Mouse (Mus musculus): ENCODE results near the gene Styx. TPM values are rescaled to one million over a fixed set of nuclear protein-coding genes. Genes with fewer than 3 reads are reported as not detected.

Gene Styx
- polyA plus RNA-seq, 1 experiment from 2014 or later: 50.6 TPM

- no peak overlapping the region for H3K27ac ChIP-seq (replicated peaks)
- H3K4me2 ChIP-seq (replicated peaks; ENCODE audit: low read depth): no peak overlapping the region
- ATAC-seq (ENCODE audit: low FRiP score, low TSS enrichment) (peak; percentile 53; the same call in 1 of the 2 replicates), DNase-seq (ENCODE audit: low spot score) (no peak)
- 45% methylated on average over 12 of the region's 12 CpGs for WGBS
- no peak overlapping the region for H3K9ac ChIP-seq (ENCODE audit: low read length)
- no peaks in the 10 kb centered on the region for H3K9me3 ChIP-seq (ENCODE audit: control insufficient read depth, low read length)
- H3K36me3 ChIP-seq (ENCODE audit: control insufficient read depth, insufficient read depth, low read length): no peaks in the 10 kb centered on the region
- no peak overlapping the region for H3K4me3 ChIP-seq (ENCODE audit: low read depth, low read length)
- no peak for TF ChIP-seq EP300 (optimal IDR thresholded peaks at IDR 0.05)
- no peak for TF ChIP-seq CTCF (IDR thresholded peaks at IDR 0.05; ENCODE audit: low read depth)
- no peaks in the 10 kb centered on the region; the same call in 1 of the 2 replicates for H3K4me1 ChIP-seq (replicated peaks; ENCODE audit: control insufficient read depth, insufficient read depth)
- H3K27me3 ChIP-seq (ENCODE audit: control insufficient read depth, insufficient read depth, low read length): no peaks in the 10 kb centered on the region
Observed at GRCm38 (mm10) chr14:45445445-45445844, 94.6 kb downstream of the Styx start.

DNA sequence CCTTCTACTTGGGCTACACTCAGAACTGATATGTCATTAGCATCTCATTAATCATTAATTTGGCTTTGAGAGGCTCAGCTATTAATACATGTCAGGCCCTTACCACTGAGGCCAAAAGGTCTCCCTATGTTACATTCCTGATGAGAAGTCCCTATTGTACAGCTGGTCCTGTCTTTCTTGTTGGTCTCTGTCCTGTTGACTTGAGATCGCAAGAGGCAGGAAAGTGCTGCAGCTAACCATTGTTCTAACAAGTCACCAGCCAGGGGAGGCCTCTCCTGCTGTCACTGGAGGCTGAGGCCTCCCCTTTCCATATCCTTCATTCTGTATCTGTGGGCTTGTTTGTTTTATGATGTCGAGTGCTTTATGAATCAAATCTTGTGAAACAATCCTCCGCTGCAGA, 95.9 kb downstream of the Styx start:
- no peaks in the 10 kb centered on the region for H3K36me3 ChIP-seq (ENCODE audit: control insufficient read depth, insufficient read depth, low read length)
- H3K27ac ChIP-seq (replicated peaks): no peak overlapping the region
- DNase-seq (ENCODE audit: low spot score): no peak
- H3K4me1 ChIP-seq (replicated peaks; ENCODE audit: control insufficient read depth, insufficient read depth): no peaks in the 10 kb centered on the region; the same call in 1 of the 2 replicates
- no peak for ATAC-seq (ENCODE audit: low FRiP score, low TSS enrichment)
- H3K9ac ChIP-seq (ENCODE audit: low read length): no peak overlapping the region
- H3K9me3 ChIP-seq (ENCODE audit: control insufficient read depth, low read length): no peaks in the 10 kb centered on the region
- TF ChIP-seq CTCF (IDR thresholded peaks at IDR 0.05; ENCODE audit: low read depth): no peak
- no peak for TF ChIP-seq EP300 (optimal IDR thresholded peaks at IDR 0.05)
- no peak overlapping the region for H3K4me2 ChIP-seq (replicated peaks; ENCODE audit: low read depth)
- no peak overlapping the region for H3K4me3 ChIP-seq (ENCODE audit: low read depth, low read length)
- 41% methylated on average over 3 of the region's 3 CpGs for WGBS
- H3K27me3 ChIP-seq (ENCODE audit: control insufficient read depth, insufficient read depth, low read length): no peaks in the 10 kb centered on the region

- no peaks in the 10 kb centered on the region for H3K36me3 ChIP-seq (ENCODE audit: control insufficient read depth, insufficient read depth, low read length)
- TF ChIP-seq EP300 (optimal IDR thresholded peaks at IDR 0.05): no peak
- TF ChIP-seq CTCF (IDR thresholded peaks at IDR 0.05; ENCODE audit: low read depth): no peak
- H3K4me1 ChIP-seq (replicated peaks; ENCODE audit: control insufficient read depth, insufficient read depth): no peaks in the 10 kb centered on the region
- DNase-seq (ENCODE audit: low spot score) (no peak), ATAC-seq (ENCODE audit: low FRiP score, low TSS enrichment) (no peak)
- no peak overlapping the region for H3K4me3 ChIP-seq (ENCODE audit: low read depth, low read length)
- WGBS: 47% methylated on average over 2 of the region's 2 CpGs
- no peak overlapping the region for H3K4me2 ChIP-seq (replicated peaks; ENCODE audit: low read depth)
- no peaks in the 10 kb centered on the region for H3K9me3 ChIP-seq (ENCODE audit: control insufficient read depth, low read length)
- no peak overlapping the region for H3K27ac ChIP-seq (replicated peaks)
- no peaks in the 10 kb centered on the region for H3K27me3 ChIP-seq (ENCODE audit: control insufficient read depth, insufficient read depth, low read length)
- no peak overlapping the region for H3K9ac ChIP-seq (ENCODE audit: low read length)
Observed at GRCm38 (mm10) chr14:45451090-45451489, 100.2 kb downstream of the Styx start.

DNA sequence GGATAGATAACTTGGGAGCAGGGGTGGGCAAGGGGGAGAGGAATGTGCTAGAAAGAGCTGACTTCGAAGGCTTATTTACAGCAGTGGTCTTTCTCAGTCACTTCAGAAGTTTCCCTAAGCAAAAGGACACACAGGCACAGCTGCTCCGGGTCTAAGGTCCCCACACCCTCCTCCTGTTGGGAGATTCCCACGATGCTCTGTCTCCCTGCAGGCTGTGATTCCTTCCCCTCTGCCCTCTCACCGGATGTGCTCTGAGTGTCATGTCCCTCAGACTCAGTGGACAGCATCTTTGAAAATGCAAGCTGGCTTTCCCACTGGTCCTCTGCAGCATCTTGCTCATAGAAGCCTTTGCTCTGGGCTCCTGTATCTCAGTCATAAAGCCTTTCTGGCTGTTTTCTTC, 101.3 kb downstream of the Styx start:
- Histone ChIP-seq H3K27ac (replicated peaks) (0 out of 2 replicates have a peak overlapping the region, but pooled peaks have one; percentile 18), H3K4me3 (ENCODE audit: low read depth, low read length) (no peak overlapping the region), H3K4me2 (replicated peaks; ENCODE audit: low read depth) (no peak overlapping the region), H3K9me3 (ENCODE audit: control insufficient read depth, low read length) (no peaks in the 10 kb centered on the region), H3K27me3 (ENCODE audit: control insufficient read depth, insufficient read depth, low read length) (no peaks in the 10 kb centered on the region), H3K36me3 (ENCODE audit: control insufficient read depth, insufficient read depth, low read length) (no peaks in the 10 kb centered on the region), H3K9ac (ENCODE audit: low read length) (no peak overlapping the region), H3K4me1 (replicated peaks; ENCODE audit: control insufficient read depth, insufficient read depth) (no peaks in the 10 kb centered on the region)
- no peak for ATAC-seq (ENCODE audit: low FRiP score, low TSS enrichment)
- DNase-seq (ENCODE audit: low spot score): no peak
- 35% methylated on average over 4 of the region's 4 CpGs for WGBS
- no peak for TF ChIP-seq CTCF (IDR thresholded peaks at IDR 0.05; ENCODE audit: low read depth)
- no peak for TF ChIP-seq EP300 (optimal IDR thresholded peaks at IDR 0.05)

GRCm38 (mm10) chr14:45452861-45453512, 102.1 kb downstream of the Styx start:
- 21% methylated on average over 11 of the region's 11 CpGs for WGBS
- Histone ChIP-seq H3K27me3 (ENCODE audit: control insufficient read depth, insufficient read depth, low read length) (no peaks in the 10 kb centered on the region), H3K27ac (replicated peaks) (no peak overlapping the region), H3K9ac (ENCODE audit: low read length) (no peak overlapping the region), H3K36me3 (ENCODE audit: control insufficient read depth, insufficient read depth, low read length) (no peaks in the 10 kb centered on the region), H3K4me3 (ENCODE audit: low read depth, low read length) (no peak overlapping the region), H3K4me1 (replicated peaks; ENCODE audit: control insufficient read depth, insufficient read depth) (no peaks in the 10 kb centered on the region), H3K9me3 (ENCODE audit: control insufficient read depth, low read length) (no peaks in the 10 kb centered on the region), H3K4me2 (replicated peaks; ENCODE audit: low read depth) (no peak overlapping the region)
- ATAC-seq (ENCODE audit: low FRiP score, low TSS enrichment): 0 out of 2 replicates have a peak, but pooled peaks have one; percentile 43
- no peak for TF ChIP-seq CTCF (IDR thresholded peaks at IDR 0.05; ENCODE audit: low read depth)
- TF ChIP-seq EP300 (optimal IDR thresholded peaks at IDR 0.05): no peak
- no peak for DNase-seq (ENCODE audit: low spot score)

DNA sequence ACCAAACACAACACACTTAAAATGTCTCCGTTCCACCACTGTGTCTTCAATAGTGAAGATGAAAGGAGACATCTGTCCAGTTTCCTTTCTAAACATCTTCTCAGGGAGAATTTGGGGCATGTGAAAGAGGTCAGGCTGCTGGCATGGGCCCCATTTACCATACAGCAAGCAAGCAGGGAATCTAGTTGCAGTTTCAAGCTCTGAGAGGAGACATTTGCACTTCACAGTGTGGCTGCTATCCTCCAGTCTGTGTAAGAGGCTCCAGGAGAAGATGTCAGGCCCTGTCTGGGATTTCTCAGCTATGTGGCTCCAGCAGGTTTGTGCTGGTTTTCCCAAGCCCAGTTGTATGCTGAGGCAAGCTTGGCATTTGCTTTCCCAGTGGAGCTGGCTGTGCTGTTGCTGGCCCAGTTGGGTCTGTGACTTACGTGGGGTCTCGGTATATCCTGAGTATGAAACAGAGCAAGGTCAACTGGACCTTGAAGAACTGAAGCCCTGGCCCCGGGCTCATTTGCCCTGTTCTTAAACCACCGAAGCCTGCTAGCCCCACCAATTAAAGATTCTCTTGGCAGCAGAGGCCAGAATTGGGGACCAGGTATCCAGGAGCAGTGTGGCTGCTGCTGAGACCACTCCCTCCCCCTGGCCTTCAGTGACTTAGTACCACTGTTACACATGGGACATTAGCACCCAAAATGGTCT, 102.8 kb downstream of the Styx start:
- DNase-seq (ENCODE audit: low spot score) (no peak), ATAC-seq (ENCODE audit: low FRiP score, low TSS enrichment) (no peak)
- no peaks in the 10 kb centered on the region for H3K4me1 ChIP-seq (replicated peaks; ENCODE audit: control insufficient read depth, insufficient read depth)
- no peaks in the 10 kb centered on the region for H3K36me3 ChIP-seq (ENCODE audit: control insufficient read depth, insufficient read depth, low read length)
- TF ChIP-seq CTCF (IDR thresholded peaks at IDR 0.05; ENCODE audit: low read depth) (no peak), EP300 (optimal IDR thresholded peaks at IDR 0.05) (no peak)
- H3K4me2 ChIP-seq (replicated peaks; ENCODE audit: low read depth): no peak overlapping the region
- H3K9ac ChIP-seq (ENCODE audit: low read length): no peak overlapping the region
- peak overlapping the region; percentile 31; the same call in 1 of the 2 replicates for H3K27ac ChIP-seq (replicated peaks)
- 49% methylated on average over 5 of the region's 5 CpGs for WGBS
- no peak overlapping the region for H3K4me3 ChIP-seq (ENCODE audit: low read depth, low read length)
- H3K9me3 ChIP-seq (ENCODE audit: control insufficient read depth, low read length): no peaks in the 10 kb centered on the region
- H3K27me3 ChIP-seq (ENCODE audit: control insufficient read depth, insufficient read depth, low read length): no peaks in the 10 kb centered on the region
